15 mouse cellular contexts compared by ENCODE assay signal in genomic region chrX:75035162-75035561, GRCm38 (mm10).
"Had no signal": no experiment of that assay in that cellular context is flagged by ENCODE, and none has a peak within 500 bp of the region (broad histone marks: within the 10 kb centered on the region; RNA-seq: fewer than 3 reads in every experiment).

No protein-coding gene starts in this region.

- H3K27me3 ChIP-seq: limb, embryonic 15.5 days; liver, embryonic 12.5 days; midbrain, embryonic 13.5 days; neural tube, embryonic 12.5 days had no signal

- H3K4me3 ChIP-seq: layer of hippocampus, adult 2 months; limb, embryonic 15.5 days; liver, embryonic 12.5 days; midbrain, embryonic 13.5 days; neural tube, embryonic 12.5 days had no signal

- H3K4me2 ChIP-seq: limb, embryonic 15.5 days; liver, embryonic 12.5 days; lung, embryonic 14.5 days; midbrain, embryonic 13.5 days; neural tube, embryonic 12.5 days had no signal

- ATAC-seq: intestine, postnatal 0 days; liver, embryonic 12.5 days; midbrain, embryonic 13.5 days had no signal

- H3K36me3 ChIP-seq: limb, embryonic 15.5 days; liver, embryonic 12.5 days; midbrain, embryonic 13.5 days; neural tube, embryonic 12.5 days had no signal

- H3K9me3 ChIP-seq: limb, embryonic 15.5 days; liver, embryonic 12.5 days; midbrain, embryonic 13.5 days; neural tube, embryonic 12.5 days had no signal

- H3K27ac ChIP-seq: layer of hippocampus, adult 2 months; limb, embryonic 15.5 days; liver, embryonic 12.5 days; midbrain, embryonic 13.5 days; neural tube, embryonic 12.5 days had no signal

- H3K4me1 ChIP-seq: limb, embryonic 15.5 days; liver, embryonic 12.5 days; midbrain, embryonic 13.5 days; neural tube, embryonic 12.5 days had no signal

- H3K9ac ChIP-seq: limb, embryonic 15.5 days; liver, embryonic 12.5 days; lung, embryonic 14.5 days; midbrain, embryonic 13.5 days; neural tube, embryonic 12.5 days had no signal

- DNase-seq: kidney, adult 9 months; kidney, postnatal 10 days; kidney, postnatal 4 days; lung, embryonic 14.5 days; lung, postnatal 10 days; lung, postnatal 4 days; right cerebral cortex, postnatal 14 days; thymus, adult 18-20 months; thymus, postnatal 14 days had no signal
